Mouse (Mus musculus) ES-E14 (cell line): ENCODE results near the gene Prmt9. TPM values are rescaled to one million over a fixed set of nuclear protein-coding genes. Genes with fewer than 3 reads are reported as not detected.
A peak's percentile ranks its signal among the peaks of the same experiment; 100 is the strongest.

Source experiments
- DNase-seq: peaks from one replicate; pipeline ENCODE4 v3.0.0-alpha.2; 2013; ENCODE audit warnings: low read depth, low spot score
- H3K27ac ChIP-seq: 2 replicates; pipeline ENCODE4 v1.5.1; 2012; ENCODE audit warnings: low read depth, mild to moderate bottlenecking, low read length, moderate library complexity, mixed read lengths; ENCODE audit not compliant: poor library complexity, insufficient read depth, severe bottlenecking
- H3K36me3 ChIP-seq: 2 replicates; pipeline ENCODE4 v1.6.1; 2012; ENCODE audit warnings: mild to moderate bottlenecking, low read length, moderate library complexity, mixed read lengths; ENCODE audit not compliant: control insufficient read depth, poor library complexity, insufficient read depth, severe bottlenecking
- H3K4me1 ChIP-seq, 2 experiments: fragments of 150-350 bp in 1 of 2; sonication (generic) in 1 of 2; 2 replicates each; pipeline ENCODE4 v1.6.1; 2012; ENCODE audit warnings: low read length in 2 of 2, mild to moderate bottlenecking in 1 of 2, mixed read lengths in 1 of 2; ENCODE audit not compliant: control insufficient read depth in 2 of 2, insufficient read depth in 2 of 2, poor library complexity in 1 of 2
- H3K4me3 ChIP-seq, 2 experiments: fragments of 150-350 bp in 1 of 2; sonication (generic) in 1 of 2; 2 replicates each; pipeline ENCODE4 v1.5.1; 2012; ENCODE audit warnings: low read length in 2 of 2, low read depth in 1 of 2, mild to moderate bottlenecking in 1 of 2, mixed read lengths in 1 of 2; ENCODE audit not compliant: insufficient read depth in 1 of 2, poor library complexity in 1 of 2, severe bottlenecking in 1 of 2
- H3K9ac ChIP-seq: 2 replicates; pipeline ENCODE4 v1.6.1; 2012; ENCODE audit warnings: low read depth, mild to moderate bottlenecking, low read length, mixed read lengths; ENCODE audit not compliant: poor library complexity, insufficient read depth, severe bottlenecking
- H3K9me3 ChIP-seq: fragments of 150-350 bp; sonication (generic); 2 replicates; pipeline ENCODE4 v1.6.1; 2012; ENCODE audit warnings: low read depth, mild to moderate bottlenecking, low read length; ENCODE audit not compliant: control insufficient read depth, insufficient read depth
- CHD2 ChIP-seq: IDR thresholded peaks from 2 replicates; pipeline ENCODE4 v1.6.1; 2014; ENCODE audit warnings: mild to moderate bottlenecking, low read depth, low read length, inconsistent platforms
- HCFC1 ChIP-seq: IDR thresholded peaks from 2 replicates; pipeline ENCODE4 v1.6.1; 2012; ENCODE audit warnings: low read length, inconsistent platforms, borderline replicate concordance; ENCODE audit not compliant: insufficient read depth
- MAFK ChIP-seq: IDR thresholded peaks from 2 replicates; pipeline ENCODE4 v1.6.1; 2014; ENCODE audit warnings: mild to moderate bottlenecking, low read depth, low read length, inconsistent platforms; ENCODE audit not compliant: insufficient read depth
- ZC3H11A ChIP-seq: IDR thresholded peaks from 2 replicates; pipeline ENCODE4 v1.6.1; 2012; ENCODE audit warnings: low read depth, mild to moderate bottlenecking, inconsistent platforms, low read length, borderline replicate concordance
- ZNF384 ChIP-seq: IDR thresholded peaks from 2 replicates; pipeline ENCODE4 v1.6.1; 2012; ENCODE audit warnings: low read depth, low read length, inconsistent platforms
- in situ Hi-C, 2 experiments: fragments of 600-800 bp; cut with MboI; formaldehyde crosslinking; loops; one replicate each; pipeline ENCODE4 v1.15.1; 2025; ENCODE audit warnings: low sequenced_read_pairs in 2 of 2, inconsistent platforms in 1 of 2; ENCODE audit not compliant: unreplicated experiment in 2 of 2
- total RNA-seq: library from RNA; depleted of rRNA; stranded (reverse); fragments of 300-350 nt; gene quantifications from 2 replicates; pipeline ENCODE4 v1.2.3, GENCODE M21; 2012

The Prmt9 gene
- total RNA-seq, 1 experiment: 18.2 TPM

DNA sequence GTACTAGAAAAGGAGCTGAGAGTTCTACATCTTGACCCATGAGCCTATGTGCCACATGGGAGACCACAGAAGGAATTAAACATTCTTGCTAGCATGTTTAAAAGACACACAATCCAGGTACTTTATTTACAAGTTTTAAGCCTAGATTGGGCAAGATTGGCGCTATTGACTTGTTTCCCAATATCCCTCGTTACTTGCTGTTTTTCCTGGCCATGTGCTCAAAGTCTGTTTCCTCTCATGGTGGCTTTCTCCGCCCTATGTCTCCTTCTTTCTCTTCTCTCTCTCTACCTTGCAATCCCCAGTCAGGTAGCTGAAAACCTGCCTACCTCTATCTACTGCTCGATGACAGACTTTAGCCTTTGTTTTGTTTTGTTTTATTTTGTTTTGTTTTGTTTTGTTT is 3.6 kb upstream of the Prmt9 start:
- no peak overlapping the region for H3K27ac ChIP-seq
- H3K9me3 ChIP-seq: no peaks in the 10 kb centered on the region
- no peak for TF ChIP-seq HCFC1
- TF ChIP-seq CHD2: no peak
- TF ChIP-seq MAFK: no peak
- no peak for TF ChIP-seq ZC3H11A
- TF ChIP-seq ZNF384: no peak
- no peaks in the 10 kb centered on the region for H3K36me3 ChIP-seq
- in situ Hi-C loops: no loop called here
- no peak overlapping the region for H3K4me3 ChIP-seq
- H3K9ac ChIP-seq: no peak overlapping the region
- no peak for DNase-seq
- 0 out of 4 replicates have a peak, but pooled peaks cover 0 to 3% of the 10 kb centered on the region in 2 experiments for H3K4me1 ChIP-seq

DNA sequence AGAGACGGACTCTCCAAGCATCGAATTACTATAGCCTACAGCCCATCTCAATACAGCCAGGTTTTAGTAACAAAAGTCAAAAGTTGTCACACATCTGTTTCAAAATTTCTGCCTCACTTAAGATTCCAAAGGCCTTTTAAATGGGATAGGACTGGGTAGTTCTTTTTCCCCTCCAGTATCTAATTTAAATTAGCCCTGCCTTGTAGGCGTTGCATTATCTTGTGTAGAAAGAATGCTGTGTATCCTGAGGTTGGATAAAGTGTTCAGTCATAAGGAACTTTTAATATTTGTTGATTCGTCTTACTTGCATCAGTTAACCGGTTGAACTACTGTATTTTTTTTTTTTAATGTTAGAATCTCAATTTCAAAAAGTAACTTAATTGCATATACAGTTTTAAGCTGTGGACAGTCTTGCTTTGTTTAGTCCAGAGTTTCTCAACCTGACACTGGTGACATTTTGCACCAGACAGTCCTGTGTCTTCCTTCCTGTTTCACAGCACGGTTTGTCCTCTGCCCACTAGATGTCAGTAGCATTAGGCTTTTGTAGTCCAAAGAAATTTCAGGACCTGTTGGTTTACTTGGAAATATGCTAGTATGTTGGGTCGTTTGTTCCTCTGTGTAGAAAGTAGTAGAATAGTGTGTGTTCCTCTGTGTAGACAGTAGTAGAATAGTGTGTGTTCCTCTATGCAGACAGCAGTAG is 834 bp downstream of the Prmt9 start:
- Histone ChIP-seq H3K36me3 (peaks cover 5% of the 10 kb centered on the region), H3K4me1 (no peaks in the 10 kb centered on the region), H3K9ac (peak overlapping the region; percentile 94), H3K27ac (no peak overlapping the region), H3K9me3 (no peaks in the 10 kb centered on the region), H3K4me3 (peak overlapping the region; percentile 84 to 86)
- in situ Hi-C loops: no loop called here
- TF ChIP-seq CHD2: no peak
- TF ChIP-seq ZNF384: no peak
- TF ChIP-seq HCFC1: no peak
- TF ChIP-seq ZC3H11A: no peak
- TF ChIP-seq MAFK: no peak
- DNase-seq: no peak

- Histone ChIP-seq H3K9ac (no peak overlapping the region), H3K4me1 (no peaks in the 10 kb centered on the region), H3K36me3 (peaks cover 10% of the 10 kb centered on the region), H3K27ac (no peak overlapping the region), H3K9me3 (no peaks in the 10 kb centered on the region), H3K4me3 (no peak overlapping the region)
- in situ Hi-C loops: no loop called here
- no peak for TF ChIP-seq ZNF384
- no peak for DNase-seq
Measured at GRCm38 (mm10) chr8:77552491-77552890, 3.3 kb downstream of the Prmt9 start.

DNA sequence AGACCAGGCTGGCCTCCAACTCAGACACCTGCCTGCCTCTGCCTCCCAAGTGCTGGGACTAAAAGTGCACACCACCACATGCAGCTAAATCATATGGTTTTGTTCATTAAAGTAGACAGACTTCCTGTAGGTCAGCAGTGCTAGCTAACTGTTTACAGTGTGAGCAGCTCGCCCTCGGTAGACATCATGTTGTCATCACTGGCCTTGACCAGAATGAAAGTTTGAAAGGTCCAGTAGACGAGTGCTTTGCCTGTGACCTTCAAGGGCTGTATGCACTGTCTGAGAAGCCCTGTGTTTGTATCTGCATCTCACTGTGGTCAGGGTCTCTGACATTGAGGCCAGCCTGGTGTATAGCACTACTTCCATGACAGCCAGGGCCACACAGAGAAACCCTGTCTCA is 12.2 kb downstream of the Prmt9 start:
- in situ Hi-C loops: no loop called here
- no peaks in the 10 kb centered on the region for H3K9me3 ChIP-seq
- peaks cover 22% of the 10 kb centered on the region for H3K36me3 ChIP-seq
- no peaks in the 10 kb centered on the region for H3K4me1 ChIP-seq
- no peak overlapping the region for H3K9ac ChIP-seq
- no peak overlapping the region for H3K4me3 ChIP-seq
- TF ChIP-seq HCFC1 (no peak), ZC3H11A (no peak), ZNF384 (no peak), CHD2 (no peak), MAFK (no peak)
- DNase-seq: no peak
- no peak overlapping the region for H3K27ac ChIP-seq

GRCm38 (mm10) chr8:77574229-77574628 is 25.0 kb downstream of the Prmt9 start:
- TF ChIP-seq CHD2 (no peak), MAFK (no peak), ZC3H11A (no peak), HCFC1 (no peak), ZNF384 (no peak)
- in situ Hi-C loops: no loop called here
- peaks cover 2% of the 10 kb centered on the region for H3K36me3 ChIP-seq

More at GRCm38 (mm10) chr8:77574229-77574628, 25.0 kb downstream of the Prmt9 start:
- Histone ChIP-seq H3K4me1 (no peaks in the 10 kb centered on the region), H3K9ac (no peak overlapping the region), H3K9me3 (no peaks in the 10 kb centered on the region), H3K27ac (no peak overlapping the region), H3K4me3 (no peak overlapping the region)
- DNase-seq: no peak
